Mouse (Mus musculus) heart, postnatal 0 days (tissue): ENCODE measurements around the gene Cyb561d2. TPM values are rescaled to one million over a fixed set of nuclear protein-coding genes. Genes with fewer than 3 reads are reported as not detected.

Experiments
- ATAC-seq: fragments of 200-750 bp; cut with Nextera tagmentation; 2 replicates; pipeline ENCODE4 v1.8.0; 2017; ENCODE audit warnings: low read depth, moderate number of reproducible peaks, moderate library complexity; ENCODE audit not compliant: insufficient read depth
- DNase-seq: peaks from one replicate; pipeline ENCODE4 v3.0.0-alpha.2; 2016; ENCODE audit warnings: low spot score
- H3K27ac ChIP-seq: fragments of 300-500 bp; sonication (generic); 2 replicates; pipeline ENCODE4 v1.5.1; 2014; ENCODE audit warnings: low read depth, mild to moderate bottlenecking
- H3K27me3 ChIP-seq: fragments of 300-500 bp; sonication (generic); 2 replicates; pipeline ENCODE4 v1.6.1; 2014; ENCODE audit warnings: low read length, mixed read lengths; ENCODE audit not compliant: control insufficient read depth, insufficient read depth
- H3K36me3 ChIP-seq: fragments of 300-500 bp; sonication (generic); replicated peaks from 2 replicates; pipeline ENCODE4 v1.6.1; 2014; ENCODE audit warnings: low read length, mixed read lengths; ENCODE audit not compliant: control insufficient read depth, insufficient read depth
- H3K4me1 ChIP-seq: fragments of 300-500 bp; sonication (generic); 2 replicates; pipeline ENCODE4 v1.6.1; 2014; ENCODE audit warnings: antibody characterized with exemption; ENCODE audit not compliant: control insufficient read depth, insufficient read depth
- H3K4me2 ChIP-seq: fragments of 300-500 bp; sonication (generic); 2 replicates; pipeline ENCODE4 v1.6.1; 2014; ENCODE audit warnings: low read depth, mild to moderate bottlenecking, low read length, moderate library complexity
- H3K4me3 ChIP-seq: fragments of 300-500 bp; sonication (generic); 2 replicates; pipeline ENCODE4 v1.5.1; 2014; ENCODE audit warnings: low read depth, low read length
- H3K9ac ChIP-seq: fragments of 300-500 bp; sonication (generic); replicated peaks from 2 replicates; pipeline ENCODE4 v1.6.1; 2014; ENCODE audit warnings: low read depth, low read length, mixed read lengths
- H3K9me3 ChIP-seq: fragments of 300-500 bp; sonication (generic); replicated peaks from 2 replicates; pipeline ENCODE4 v1.6.1; 2016; ENCODE audit warnings: low read length; ENCODE audit not compliant: control insufficient read depth
- CTCF ChIP-seq: IDR thresholded peaks from 2 replicates; pipeline ENCODE4 v1.5.1; 2016; ENCODE audit warnings: antibody characterized with exemption, control low read depth, low read depth
- EP300 ChIP-seq: IDR thresholded peaks from 2 replicates; pipeline ENCODE4 v1.6.1; 2016; ENCODE audit warnings: antibody characterized with exemption, low read depth
- WGBS: fragments of 180-500 bp; shearing (Covaris S2); extraction: QIAGEN DNeasy Blood & Tissue Kit; methylation state at CpG from one replicate; pipeline ENCODE4 v1.1.7; 2014; 5-methylcytosine and 5-hydroxymethylcytosine counted together
- polyA plus RNA-seq: library from polyadenylated mRNA; unstranded; fragments of >200 nt; fragmentation: Nextera tagmentation; extraction: Ambion mirVana; gene quantifications from 2 replicates; pipeline ENCODE4 v1.2.1, GENCODE M21; 2015
- total RNA-seq: library from RNA; depleted of rRNA; stranded (reverse); fragments of >200 nt; gene quantifications from 2 replicates; pipeline ENCODE4 v1.2.3, GENCODE M21; 2014; ENCODE audit warnings: low replicate concordance

Gene Cyb561d2
- total and polyA plus RNA-seq, 2 experiments from 2014 or later, result 13.4 to 14.3 TPM

DNA sequence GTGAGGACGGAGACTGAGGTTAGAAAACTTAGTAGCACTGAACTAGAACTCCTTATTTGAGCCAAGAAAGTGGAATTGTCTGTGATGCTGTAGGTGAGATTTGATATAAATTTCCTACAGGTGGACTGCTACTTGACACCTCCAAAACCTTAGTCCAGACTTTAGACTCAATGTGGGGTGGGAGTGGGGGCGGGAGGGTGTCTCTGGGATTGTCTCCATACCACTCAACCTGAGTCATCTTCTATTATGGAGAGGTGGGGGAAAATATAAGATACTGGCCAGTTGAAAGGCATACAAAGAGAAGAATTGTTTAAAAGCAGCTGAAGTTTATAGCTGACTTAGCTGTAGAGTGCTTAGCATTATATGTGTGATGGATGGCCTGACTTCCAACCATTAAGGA, 13.7 kb upstream of the Cyb561d2 start:
- DNase-seq (no peak), ATAC-seq (no peak)
- Histone ChIP-seq H3K9ac (peak overlapping the region; percentile 89), H3K4me1 (peaks cover 33% of the 10 kb centered on the region), H3K9me3 (no peaks in the 10 kb centered on the region), H3K36me3 (peaks cover 39% of the 10 kb centered on the region), H3K4me3 (peak overlapping the region; percentile 70), H3K27ac (peak overlapping the region; percentile 96), H3K27me3 (0 out of 2 replicates have a peak, but pooled peaks cover under 1% of the 10 kb centered on the region), H3K4me2 (peak overlapping the region; percentile 86)
- WGBS, result 3% methylated on average over 2 of the region's 2 CpGs
- TF ChIP-seq CTCF, result no peak
- no peak for TF ChIP-seq EP300

DNA sequence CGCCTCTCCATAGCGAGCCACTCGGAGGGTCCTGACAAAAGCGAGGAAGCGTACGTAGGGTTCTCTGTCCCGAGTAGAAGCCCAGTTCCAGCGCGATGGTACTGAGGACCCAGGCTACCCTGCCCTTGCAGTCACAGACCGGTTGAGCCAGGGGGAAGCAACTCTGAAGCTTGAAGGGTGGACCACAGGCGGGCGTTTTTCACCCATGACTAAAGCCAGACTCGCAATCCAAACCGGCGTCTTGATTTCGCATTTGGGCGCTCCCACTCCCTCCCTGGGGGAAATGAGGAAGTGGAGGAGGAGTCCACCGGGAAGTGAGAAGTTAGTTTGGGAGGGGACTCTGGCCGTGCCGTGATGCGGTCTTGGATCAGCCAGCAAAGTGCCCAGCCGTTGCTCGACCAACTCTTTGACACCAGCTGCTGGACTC, 13.1 kb upstream of the Cyb561d2 start:
- Histone ChIP-seq H3K4me3 (peak overlapping the region; percentile 70), H3K9ac (peak overlapping the region; percentile 89), H3K27ac (peak overlapping the region; percentile 96), H3K9me3 (no peaks in the 10 kb centered on the region), H3K27me3 (0 out of 2 replicates have a peak, but pooled peaks cover 7% of the 10 kb centered on the region), H3K4me2 (peak overlapping the region; percentile 86), H3K36me3 (peaks cover 33% of the 10 kb centered on the region), H3K4me1 (peaks cover 33% of the 10 kb centered on the region)
- ATAC-seq (peak; percentile 24), DNase-seq (peak; percentile 88)
- WGBS, result 0% methylated on average over 23 of the region's 23 CpGs
- TF ChIP-seq CTCF (no peak), EP300 (no peak)

- H3K36me3 ChIP-seq, result peaks cover 26% of the 10 kb centered on the region
- peak; percentile 91 for ATAC-seq
- peak overlapping the region; percentile 96 for H3K27ac ChIP-seq
- H3K4me2 ChIP-seq, result peak overlapping the region; percentile 86
- DNase-seq, result peak; percentile 97
- H3K9ac ChIP-seq, result peak overlapping the region; percentile 89
- WGBS, result under 1% methylated on average over 53 of the region's 53 CpGs
- H3K4me3 ChIP-seq, result peak overlapping the region; percentile 70
- no peaks in the 10 kb centered on the region for H3K9me3 ChIP-seq
- peaks cover 33% of the 10 kb centered on the region for H3K4me1 ChIP-seq
- TF ChIP-seq EP300 (no peak), CTCF (peak; percentile 27)
- H3K27me3 ChIP-seq, result 0 out of 2 replicates have a peak, but pooled peaks cover 7% of the 10 kb centered on the region
These were observed 12.4 kb upstream of the Cyb561d2 start for GRCm38 (mm10) chr9:107554319-107554825.

DNA sequence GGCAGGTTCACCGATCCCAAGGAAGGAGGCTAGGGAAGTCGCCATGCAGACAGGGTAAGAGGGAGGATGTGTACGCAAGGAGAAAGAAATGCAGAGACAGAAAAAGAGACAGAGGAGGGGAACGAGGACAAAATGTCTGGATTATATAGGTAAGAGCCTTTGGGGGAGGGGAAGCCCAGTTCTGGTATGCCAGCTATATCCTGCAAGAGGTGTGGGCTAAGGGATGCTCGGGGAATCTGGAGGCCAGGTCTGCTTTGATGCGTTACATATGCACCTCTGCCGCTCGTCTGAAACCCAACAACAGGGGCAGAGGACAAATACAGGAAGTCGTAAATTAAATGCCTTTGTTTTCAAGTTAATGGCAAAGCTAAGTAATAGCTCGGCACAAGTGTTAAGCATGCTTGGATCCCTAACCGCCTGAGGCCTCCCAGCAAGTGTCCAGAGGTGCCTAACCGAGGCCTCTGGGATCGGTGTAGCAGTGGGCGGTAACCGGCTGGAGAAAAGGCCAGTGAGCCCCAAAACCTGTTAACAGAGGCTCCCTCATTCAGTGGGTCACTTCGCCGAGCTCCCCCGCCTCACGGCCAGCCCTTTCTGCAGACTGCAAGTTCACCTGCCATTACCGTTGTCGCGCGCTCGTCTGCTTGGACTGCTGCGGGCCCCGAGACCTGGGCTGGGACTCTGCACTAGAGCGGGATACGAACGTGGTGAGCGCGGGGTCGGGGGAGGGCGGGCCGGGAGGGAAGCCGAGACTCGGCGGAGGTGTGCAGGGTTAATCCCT, 11.7 kb upstream of the Cyb561d2 start:
- peak; percentile 19 for ATAC-seq
- 0 out of 2 replicates have a peak, but pooled peaks cover 7% of the 10 kb centered on the region for H3K27me3 ChIP-seq
- peak overlapping the region; percentile 70 for H3K4me3 ChIP-seq
- DNase-seq, result no peak
- TF ChIP-seq CTCF (no peak), EP300 (no peak)
- peak overlapping the region; percentile 96 for H3K27ac ChIP-seq
- peaks cover 33% of the 10 kb centered on the region for H3K4me1 ChIP-seq
- WGBS, result 9% methylated on average over 37 of the region's 37 CpGs
- H3K36me3 ChIP-seq, result peaks cover 20% of the 10 kb centered on the region
- H3K4me2 ChIP-seq, result peak overlapping the region; percentile 86
- no peaks in the 10 kb centered on the region for H3K9me3 ChIP-seq
- H3K9ac ChIP-seq, result peak overlapping the region; percentile 52

DNA sequence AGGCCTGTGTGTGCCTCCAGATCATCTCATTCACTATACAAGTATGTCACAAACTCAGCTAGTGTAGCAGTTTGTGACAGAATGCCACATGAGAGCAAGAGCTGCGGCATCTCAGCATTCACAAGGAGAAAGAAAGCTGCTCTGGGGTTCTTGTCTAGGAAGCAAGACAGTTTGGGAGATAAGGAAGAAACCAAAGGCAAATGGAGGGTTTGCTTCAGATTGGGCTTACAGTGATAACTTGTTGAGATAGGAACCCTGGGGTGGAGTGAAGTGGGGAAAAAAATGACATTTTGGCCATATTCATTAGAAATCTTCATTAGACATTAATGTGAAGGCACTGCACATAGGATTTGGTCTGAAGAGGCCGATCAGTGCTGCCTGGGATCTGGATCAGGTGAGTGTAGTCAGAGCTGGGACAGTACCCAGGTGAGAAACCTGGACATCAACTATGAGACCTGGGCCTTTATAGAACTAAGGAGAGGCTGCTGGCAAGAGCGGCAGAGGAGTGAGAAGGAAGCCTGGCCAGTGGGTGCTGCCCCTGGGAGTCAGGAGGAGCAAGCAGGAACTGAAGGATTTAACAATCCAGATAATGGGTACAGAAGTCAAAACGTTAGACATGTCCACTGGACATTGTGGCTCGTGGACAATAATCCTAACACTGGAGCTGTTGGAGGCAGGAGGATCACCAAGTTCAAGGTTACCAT, 10.8 kb upstream of the Cyb561d2 start:
- H3K4me2 ChIP-seq, result peak overlapping the region; percentile 86; the same call in 1 of the 2 replicates
- TF ChIP-seq CTCF, result no peak
- TF ChIP-seq EP300, result no peak
- H3K27me3 ChIP-seq, result 0 out of 2 replicates have a peak, but pooled peaks cover 8% of the 10 kb centered on the region
- H3K4me1 ChIP-seq, result peaks cover 33% of the 10 kb centered on the region
- ATAC-seq (no peak), DNase-seq (no peak)
- H3K9me3 ChIP-seq, result no peaks in the 10 kb centered on the region
- H3K36me3 ChIP-seq, result peaks cover 11% of the 10 kb centered on the region
- no peak overlapping the region for H3K27ac ChIP-seq
- WGBS, result 82% methylated on average over 5 of the region's 5 CpGs
- no peak overlapping the region for H3K9ac ChIP-seq
- no peak overlapping the region for H3K4me3 ChIP-seq
